Mouse (Mus musculus): ENCODE measurements around the gene Mdm2. TPM values are rescaled to one million over a fixed set of nuclear protein-coding genes. Genes with fewer than 3 reads are reported as not detected.

The Mdm2 gene
- polyA plus RNA-seq, 1 experiment from 2014 or later, result 44.6 TPM

- no peak for DNase-seq (ENCODE audit: low spot score)
Measured at GRCm38 (mm10) chr10:117658522-117659429, 51.8 kb downstream of the Mdm2 start.

GRCm38 (mm10) chr10:117657659-117658306 is 52.8 kb downstream of the Mdm2 start:
- DNase-seq (ENCODE audit: low spot score), result no peak

- DNase-seq (ENCODE audit: low spot score), result no peak
Measured at GRCm38 (mm10) chr10:117656985-117657658, 53.4 kb downstream of the Mdm2 start.

- no peak for DNase-seq (ENCODE audit: low spot score)
Measured at GRCm38 (mm10) chr10:117656662-117656962, 53.9 kb downstream of the Mdm2 start.

- no peak for DNase-seq (ENCODE audit: low spot score)
Measured at GRCm38 (mm10) chr10:117655908-117656661, 54.5 kb downstream of the Mdm2 start.

- DNase-seq (ENCODE audit: low spot score), result no peak
Measured at GRCm38 (mm10) chr10:117655460-117655859, 55.1 kb downstream of the Mdm2 start.

GRCm38 (mm10) chr10:117654576-117655123 is 55.9 kb downstream of the Mdm2 start:
- DNase-seq (ENCODE audit: low spot score), result no peak

GRCm38 (mm10) chr10:117653779-117654173 is 56.8 kb downstream of the Mdm2 start:
- DNase-seq (ENCODE audit: low spot score), result no peak

GRCm38 (mm10) chr10:117652930-117653778 is 57.4 kb downstream of the Mdm2 start:
- DNase-seq (ENCODE audit: low spot score), result no peak

GRCm38 (mm10) chr10:117652378-117652774 is 58.2 kb downstream of the Mdm2 start:
- DNase-seq (ENCODE audit: low spot score), result no peak

GRCm38 (mm10) chr10:117651587-117652377 is 58.8 kb downstream of the Mdm2 start:
- DNase-seq (ENCODE audit: low spot score), result peak; percentile 77

- DNase-seq (ENCODE audit: low spot score), result no peak
Measured at GRCm38 (mm10) chr10:117650725-117651124, 59.8 kb downstream of the Mdm2 start.

- no peak for DNase-seq (ENCODE audit: low spot score)
Measured at GRCm38 (mm10) chr10:117650042-117650655, 60.4 kb downstream of the Mdm2 start.

GRCm38 (mm10) chr10:117649292-117650041 is 61.1 kb downstream of the Mdm2 start:
- no peak for DNase-seq (ENCODE audit: low spot score)

GRCm38 (mm10) chr10:117648643-117649042 is 61.9 kb downstream of the Mdm2 start:
- DNase-seq (ENCODE audit: low spot score), result no peak

- no peak for DNase-seq (ENCODE audit: low spot score)
Measured at GRCm38 (mm10) chr10:117647964-117648472, 62.5 kb downstream of the Mdm2 start.

GRCm38 (mm10) chr10:117647158-117647505 is 63.4 kb downstream of the Mdm2 start:
- DNase-seq (ENCODE audit: low spot score), result no peak
